Mouse (Mus musculus): ENCODE data around the gene Npnt. TPM values are rescaled to one million over a fixed set of nuclear protein-coding genes. Genes with fewer than 3 reads are reported as not detected.

The Npnt gene
- polyA plus RNA-seq, 2 experiments = 0.90 to 1.0 TPM

- TF ChIP-seq CTCF (IDR thresholded peaks at IDR 0.05; ENCODE audit: low read depth) (no peak), EP300 (IDR thresholded peaks at IDR 0.05; ENCODE audit: low read depth) (no peak)
- Histone ChIP-seq H3K4me3 (ENCODE audit: insufficient read depth in 1 of 2, low read depth in 2 of 2, low read length in 2 of 2) (no peak overlapping the region), H3K9me3 (ENCODE audit: control insufficient read depth, low read length) (no peaks in the 10 kb centered on the region), H3K4me2 (ENCODE audit: low read depth) (no peak overlapping the region), H3K4me1 (replicated peaks; ENCODE audit: control insufficient read depth in 2 of 2, insufficient read depth in 2 of 2, low read length in 1 of 2) (peaks cover 0 to 6% of the 10 kb centered on the region in 2 experiments; a peak in 1 of 4 replicates), H3K36me3 (replicated peaks; ENCODE audit: control insufficient read depth, insufficient read depth, low read depth) (no peaks in the 10 kb centered on the region), H3K9ac (replicated peaks) (no peak overlapping the region), H3K27ac (no peak overlapping the region), H3K27me3 (ENCODE audit: control insufficient read depth, insufficient read depth, low read length) (no peaks in the 10 kb centered on the region)
- 54% methylated on average over 9 of the region's 9 CpGs for WGBS (ENCODE audit: insufficient replicate concordance)
- DNase-seq (ENCODE audit: low read depth in 3 of 3, low spot score in 3 of 3) = no peak
- no peak for ATAC-seq (ENCODE audit: insufficient read depth)
These were observed 94.5 kb downstream of the Npnt start for GRCm38 (mm10) chr3:132855458-132856212.

GRCm38 (mm10) chr3:132854271-132854670, 95.8 kb downstream of the Npnt start:
- Histone ChIP-seq H3K9ac (replicated peaks) (no peak overlapping the region), H3K9me3 (ENCODE audit: control insufficient read depth, low read length) (no peaks in the 10 kb centered on the region), H3K4me3 (ENCODE audit: insufficient read depth in 1 of 2, low read depth in 2 of 2, low read length in 2 of 2) (no peak overlapping the region), H3K4me2 (ENCODE audit: low read depth) (no peak overlapping the region), H3K27me3 (ENCODE audit: control insufficient read depth, insufficient read depth, low read length) (no peaks in the 10 kb centered on the region), H3K27ac (no peak overlapping the region), H3K36me3 (replicated peaks; ENCODE audit: control insufficient read depth, insufficient read depth, low read depth) (no peaks in the 10 kb centered on the region), H3K4me1 (replicated peaks; ENCODE audit: control insufficient read depth in 2 of 2, insufficient read depth in 2 of 2, low read length in 1 of 2) (no peaks in the 10 kb centered on the region)
- 67% methylated on average over 9 of the region's 9 CpGs for WGBS (ENCODE audit: insufficient replicate concordance)
- DNase-seq (ENCODE audit: low read depth in 3 of 3, low spot score in 3 of 3) (no peak), ATAC-seq (ENCODE audit: insufficient read depth) (no peak)
- no peak for TF ChIP-seq EP300 (IDR thresholded peaks at IDR 0.05; ENCODE audit: low read depth)
- TF ChIP-seq CTCF (IDR thresholded peaks at IDR 0.05; ENCODE audit: low read depth) = no peak

GRCm38 (mm10) chr3:132851841-132852728, 98.0 kb downstream of the Npnt start:
- 68% methylated on average over 28 of the region's 28 CpGs for WGBS (ENCODE audit: insufficient replicate concordance)
- Histone ChIP-seq H3K9me3 (ENCODE audit: control insufficient read depth, low read length) (no peaks in the 10 kb centered on the region), H3K36me3 (replicated peaks; ENCODE audit: control insufficient read depth, insufficient read depth, low read depth) (no peaks in the 10 kb centered on the region), H3K9ac (replicated peaks) (no peak overlapping the region), H3K27ac (no peak overlapping the region), H3K4me1 (replicated peaks; ENCODE audit: control insufficient read depth in 2 of 2, insufficient read depth in 2 of 2, low read length in 1 of 2) (no peaks in the 10 kb centered on the region), H3K4me3 (ENCODE audit: insufficient read depth in 1 of 2, low read depth in 2 of 2, low read length in 2 of 2) (no peak overlapping the region), H3K4me2 (ENCODE audit: low read depth) (no peak overlapping the region), H3K27me3 (ENCODE audit: control insufficient read depth, insufficient read depth, low read length) (no peaks in the 10 kb centered on the region)
- DNase-seq (ENCODE audit: low read depth in 3 of 3, low spot score in 3 of 3) = no peak
- TF ChIP-seq EP300 (IDR thresholded peaks at IDR 0.05; ENCODE audit: low read depth) (no peak), CTCF (IDR thresholded peaks at IDR 0.05; ENCODE audit: low read depth) (no peak)
- no peak for ATAC-seq (ENCODE audit: insufficient read depth)

- TF ChIP-seq CTCF (IDR thresholded peaks at IDR 0.05; ENCODE audit: low read depth) (no peak), EP300 (IDR thresholded peaks at IDR 0.05; ENCODE audit: low read depth) (no peak)
- 59% methylated on average over 1 of the region's 1 CpGs for WGBS (ENCODE audit: insufficient replicate concordance)
- Histone ChIP-seq H3K27ac (no peak overlapping the region), H3K27me3 (ENCODE audit: control insufficient read depth, insufficient read depth, low read length) (no peaks in the 10 kb centered on the region), H3K4me2 (ENCODE audit: low read depth) (no peak overlapping the region), H3K36me3 (replicated peaks; ENCODE audit: control insufficient read depth, insufficient read depth, low read depth) (no peaks in the 10 kb centered on the region), H3K4me3 (ENCODE audit: insufficient read depth in 1 of 2, low read depth in 2 of 2, low read length in 2 of 2) (no peak overlapping the region), H3K9me3 (ENCODE audit: control insufficient read depth, low read length) (no peaks in the 10 kb centered on the region), H3K9ac (replicated peaks) (no peak overlapping the region), H3K4me1 (replicated peaks; ENCODE audit: control insufficient read depth in 2 of 2, insufficient read depth in 2 of 2, low read length in 1 of 2) (no peaks in the 10 kb centered on the region)
- DNase-seq (ENCODE audit: low read depth in 3 of 3, low spot score in 3 of 3) (no peak), ATAC-seq (ENCODE audit: insufficient read depth) (no peak)
These were observed 98.7 kb downstream of the Npnt start for GRCm38 (mm10) chr3:132851417-132851816.

- Histone ChIP-seq H3K27ac (no peak overlapping the region), H3K4me1 (replicated peaks; ENCODE audit: control insufficient read depth in 2 of 2, insufficient read depth in 2 of 2, low read length in 1 of 2) (no peaks in the 10 kb centered on the region), H3K9me3 (ENCODE audit: control insufficient read depth, low read length) (no peaks in the 10 kb centered on the region), H3K4me3 (ENCODE audit: insufficient read depth in 1 of 2, low read depth in 2 of 2, low read length in 2 of 2) (no peak overlapping the region), H3K27me3 (ENCODE audit: control insufficient read depth, insufficient read depth, low read length) (no peaks in the 10 kb centered on the region), H3K4me2 (ENCODE audit: low read depth) (no peak overlapping the region), H3K9ac (replicated peaks) (no peak overlapping the region), H3K36me3 (replicated peaks; ENCODE audit: control insufficient read depth, insufficient read depth, low read depth) (no peaks in the 10 kb centered on the region)
- no peak for TF ChIP-seq CTCF (IDR thresholded peaks at IDR 0.05; ENCODE audit: low read depth)
- TF ChIP-seq EP300 (IDR thresholded peaks at IDR 0.05; ENCODE audit: low read depth) = no peak
- DNase-seq (ENCODE audit: low read depth in 3 of 3, low spot score in 3 of 3) (no peak), ATAC-seq (ENCODE audit: insufficient read depth) (no peak)
- 54% methylated on average over 2 of the region's 2 CpGs for WGBS (ENCODE audit: insufficient replicate concordance)
These were observed 99.7 kb downstream of the Npnt start for GRCm38 (mm10) chr3:132850431-132850830.

Measured in liver, embryonic 14.5 days (tissue).